Mouse (Mus musculus) ES-E14 (cell line): ENCODE measurements around the gene Abcf2. TPM values are rescaled to one million over a fixed set of nuclear protein-coding genes. Genes with fewer than 3 reads are reported as not detected.

ENCODE experiments used
- DNase-seq: peaks from one replicate; pipeline ENCODE4 v3.0.0-alpha.2; 2013; ENCODE audit warnings: low read depth, low spot score
- H3K27ac ChIP-seq: 2 replicates; pipeline ENCODE4 v1.5.1; 2012; ENCODE audit warnings: low read depth, mild to moderate bottlenecking, low read length, moderate library complexity, mixed read lengths; ENCODE audit not compliant: poor library complexity, insufficient read depth, severe bottlenecking
- H3K36me3 ChIP-seq: 2 replicates; pipeline ENCODE4 v1.6.1; 2012; ENCODE audit warnings: mild to moderate bottlenecking, low read length, moderate library complexity, mixed read lengths; ENCODE audit not compliant: control insufficient read depth, poor library complexity, insufficient read depth, severe bottlenecking
- H3K4me1 ChIP-seq, 2 experiments: fragments of 150-350 bp in 1 of 2; sonication (generic) in 1 of 2; 2 replicates each; pipeline ENCODE4 v1.6.1; 2012; ENCODE audit warnings: low read length in 2 of 2, mild to moderate bottlenecking in 1 of 2, mixed read lengths in 1 of 2; ENCODE audit not compliant: control insufficient read depth in 2 of 2, insufficient read depth in 2 of 2, poor library complexity in 1 of 2
- H3K4me3 ChIP-seq, 2 experiments: fragments of 150-350 bp in 1 of 2; sonication (generic) in 1 of 2; 2 replicates each; pipeline ENCODE4 v1.5.1; 2012; ENCODE audit warnings: low read length in 2 of 2, low read depth in 1 of 2, mild to moderate bottlenecking in 1 of 2, mixed read lengths in 1 of 2; ENCODE audit not compliant: insufficient read depth in 1 of 2, poor library complexity in 1 of 2, severe bottlenecking in 1 of 2
- H3K9ac ChIP-seq: 2 replicates; pipeline ENCODE4 v1.6.1; 2012; ENCODE audit warnings: low read depth, mild to moderate bottlenecking, low read length, mixed read lengths; ENCODE audit not compliant: poor library complexity, insufficient read depth, severe bottlenecking
- H3K9me3 ChIP-seq: fragments of 150-350 bp; sonication (generic); 2 replicates; pipeline ENCODE4 v1.6.1; 2012; ENCODE audit warnings: low read depth, mild to moderate bottlenecking, low read length; ENCODE audit not compliant: control insufficient read depth, insufficient read depth
- CHD2 ChIP-seq: IDR thresholded peaks from 2 replicates; pipeline ENCODE4 v1.6.1; 2014; ENCODE audit warnings: mild to moderate bottlenecking, low read depth, low read length, inconsistent platforms
- HCFC1 ChIP-seq: IDR thresholded peaks from 2 replicates; pipeline ENCODE4 v1.6.1; 2012; ENCODE audit warnings: low read length, inconsistent platforms, borderline replicate concordance; ENCODE audit not compliant: insufficient read depth
- MAFK ChIP-seq: IDR thresholded peaks from 2 replicates; pipeline ENCODE4 v1.6.1; 2014; ENCODE audit warnings: mild to moderate bottlenecking, low read depth, low read length, inconsistent platforms; ENCODE audit not compliant: insufficient read depth
- ZC3H11A ChIP-seq: IDR thresholded peaks from 2 replicates; pipeline ENCODE4 v1.6.1; 2012; ENCODE audit warnings: low read depth, mild to moderate bottlenecking, inconsistent platforms, low read length, borderline replicate concordance
- ZNF384 ChIP-seq: IDR thresholded peaks from 2 replicates; pipeline ENCODE4 v1.6.1; 2012; ENCODE audit warnings: low read depth, low read length, inconsistent platforms
- in situ Hi-C, 2 experiments: fragments of 600-800 bp; cut with MboI; formaldehyde crosslinking; loops; one replicate each; pipeline ENCODE4 v1.15.1; 2025; ENCODE audit warnings: low sequenced_read_pairs in 2 of 2, inconsistent platforms in 1 of 2; ENCODE audit not compliant: unreplicated experiment in 2 of 2
- total RNA-seq: library from RNA; depleted of rRNA; stranded (reverse); fragments of 300-350 nt; gene quantifications from 2 replicates; pipeline ENCODE4 v1.2.3, GENCODE M21; 2012

Abcf2 gene
- total RNA-seq, 1 experiment: 171 TPM

DNA sequence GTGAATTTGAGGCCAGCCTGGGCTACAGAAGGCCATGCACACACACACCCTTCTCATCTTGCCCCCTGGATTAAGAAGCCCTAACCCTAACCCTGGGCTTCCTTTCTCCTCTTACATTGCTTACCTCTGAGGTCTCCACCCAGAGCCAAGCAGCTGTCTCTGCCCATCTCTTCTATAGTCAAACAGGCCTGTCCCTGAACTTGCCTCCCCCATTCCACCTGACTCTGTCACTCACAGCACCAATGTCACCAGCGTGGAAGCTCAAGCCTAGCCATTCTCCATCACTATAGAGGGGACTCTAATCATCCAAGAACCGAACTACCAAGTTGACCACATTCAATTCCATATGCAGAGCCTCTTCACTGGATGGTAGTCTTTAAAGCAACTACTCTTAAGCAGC is 23.0 kb upstream of the Abcf2 start:
- TF ChIP-seq ZC3H11A (no peak), CHD2 (no peak), HCFC1 (no peak), ZNF384 (no peak), MAFK (no peak)
- no peak overlapping the region for H3K9ac ChIP-seq
- no peaks in the 10 kb centered on the region for H3K36me3 ChIP-seq
- in situ Hi-C loops: no loop called here
- H3K4me3 ChIP-seq: no peak overlapping the region
- H3K9me3 ChIP-seq: no peaks in the 10 kb centered on the region
- DNase-seq: no peak
- no peak overlapping the region for H3K27ac ChIP-seq
- H3K4me1 ChIP-seq: peaks cover 4 to 19% of the 10 kb centered on the region in 2 experiments; a peak in 3 of 4 replicates

DNA sequence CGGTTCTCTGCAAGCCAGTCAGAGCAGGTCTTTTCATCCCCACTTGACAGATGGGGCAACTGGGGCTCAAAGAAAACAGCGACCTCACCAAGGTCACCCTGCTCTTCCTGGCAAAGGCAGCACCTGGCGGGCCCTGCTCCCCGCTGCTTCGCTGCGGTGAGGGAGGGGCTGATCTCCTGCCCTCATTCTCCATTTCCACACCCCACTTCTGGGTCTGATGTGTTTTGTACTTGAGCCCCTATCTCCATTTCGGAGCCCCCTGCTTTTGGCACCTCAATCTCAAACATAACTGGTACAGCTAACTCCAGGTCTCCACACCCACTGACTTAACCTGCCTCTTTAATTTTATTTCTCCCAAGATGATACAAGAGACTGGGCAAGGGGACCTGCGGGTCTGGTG is 21.9 kb upstream of the Abcf2 start:
- Histone ChIP-seq H3K4me1 (peaks cover 4 to 16% of the 10 kb centered on the region in 2 experiments; a peak in 3 of 4 replicates), H3K4me3 (peak overlapping the region; percentile 60 to 66; a peak in 3 of 4 replicates), H3K9ac (no peak overlapping the region), H3K27ac (no peak overlapping the region), H3K9me3 (no peaks in the 10 kb centered on the region), H3K36me3 (no peaks in the 10 kb centered on the region)
- TF ChIP-seq HCFC1 (no peak), MAFK (no peak), ZNF384 (no peak), ZC3H11A (no peak), CHD2 (no peak)
- in situ Hi-C loops: no loop called here
- DNase-seq: no peak

DNA sequence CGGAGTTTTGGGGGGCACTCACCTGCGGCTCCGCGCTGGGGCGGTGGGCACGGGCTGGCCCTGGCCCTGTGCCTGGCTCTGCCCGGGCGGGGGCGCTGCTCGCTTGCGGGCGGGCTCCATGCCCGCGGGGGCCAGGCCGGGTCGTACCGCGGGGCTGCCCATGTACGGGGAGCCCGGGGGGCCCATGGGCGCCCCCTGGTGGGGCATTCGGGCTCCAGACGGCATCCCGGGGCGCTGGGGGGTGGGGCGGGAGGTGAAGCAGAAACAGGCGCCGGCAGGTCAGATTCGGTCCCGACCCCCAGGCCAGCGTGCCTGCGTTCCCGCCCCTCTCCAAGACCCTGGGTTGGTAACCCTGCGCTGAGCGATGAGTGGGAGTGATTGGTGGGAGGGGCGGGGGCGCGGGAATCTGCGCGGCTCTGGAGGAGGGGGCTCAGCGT is 21.3 kb upstream of the Abcf2 start:
- no peak for DNase-seq

DNA sequence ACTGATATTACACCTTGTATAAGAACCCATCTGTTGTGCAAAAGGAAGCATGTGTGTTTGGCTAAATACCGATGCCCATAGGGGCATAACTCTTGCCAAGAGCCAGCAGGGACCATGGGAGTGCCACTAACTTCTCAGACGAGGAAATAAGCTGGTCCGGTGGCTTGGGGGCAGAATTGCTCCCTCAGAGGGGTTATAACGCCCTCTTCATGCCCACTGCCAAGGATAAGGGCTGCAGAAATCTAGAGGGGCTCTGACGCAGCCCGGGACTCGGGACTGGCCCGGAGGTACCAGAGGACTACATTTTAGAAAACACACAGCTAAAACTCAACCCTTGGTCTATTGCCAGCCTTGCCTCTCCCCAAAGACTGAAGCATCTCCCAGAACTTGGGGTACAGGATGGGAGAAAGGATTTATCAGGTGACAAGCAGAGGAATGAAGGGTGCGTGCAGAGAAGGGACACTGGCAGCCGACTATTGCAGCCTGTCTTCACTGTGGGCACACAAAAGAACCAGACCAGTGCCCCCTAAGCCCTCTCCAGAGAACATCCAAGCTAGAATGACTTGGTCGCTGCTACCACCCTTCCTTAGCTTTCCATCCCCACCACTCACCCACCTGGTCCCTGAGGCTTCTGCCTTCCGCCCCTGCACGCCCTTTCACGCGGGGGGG is 20.8 kb upstream of the Abcf2 start:
- no peak for DNase-seq
- Histone ChIP-seq H3K9me3 (no peaks in the 10 kb centered on the region), H3K36me3 (no peaks in the 10 kb centered on the region), H3K4me1 (peaks cover 4 to 13% of the 10 kb centered on the region in 2 experiments; a peak in 3 of 4 replicates), H3K4me3 (peak overlapping the region; percentile 60 to 66), H3K9ac (peak overlapping the region; percentile 55), H3K27ac (no peak overlapping the region)
- in situ Hi-C loops: no loop called here
- TF ChIP-seq ZNF384 (no peak), CHD2 (no peak), ZC3H11A (no peak), MAFK (no peak), HCFC1 (no peak)

More for the DNA sequence above, 21.3 kb upstream of the Abcf2 start:
- Histone ChIP-seq H3K9me3 (no peaks in the 10 kb centered on the region), H3K4me3 (peak overlapping the region; percentile 60 to 66), H3K9ac (peak overlapping the region; percentile 55), H3K27ac (no peak overlapping the region), H3K4me1 (peaks cover 4 to 16% of the 10 kb centered on the region in 2 experiments; a peak in 3 of 4 replicates), H3K36me3 (no peaks in the 10 kb centered on the region)
- TF ChIP-seq ZNF384: no peak
- no peak for TF ChIP-seq HCFC1
- no peak for TF ChIP-seq CHD2
- TF ChIP-seq MAFK: no peak
- no peak for TF ChIP-seq ZC3H11A
- in situ Hi-C loops: no loop called here
